Mouse (Mus musculus): ENCODE measurements around the gene Ephb2.

DNA sequence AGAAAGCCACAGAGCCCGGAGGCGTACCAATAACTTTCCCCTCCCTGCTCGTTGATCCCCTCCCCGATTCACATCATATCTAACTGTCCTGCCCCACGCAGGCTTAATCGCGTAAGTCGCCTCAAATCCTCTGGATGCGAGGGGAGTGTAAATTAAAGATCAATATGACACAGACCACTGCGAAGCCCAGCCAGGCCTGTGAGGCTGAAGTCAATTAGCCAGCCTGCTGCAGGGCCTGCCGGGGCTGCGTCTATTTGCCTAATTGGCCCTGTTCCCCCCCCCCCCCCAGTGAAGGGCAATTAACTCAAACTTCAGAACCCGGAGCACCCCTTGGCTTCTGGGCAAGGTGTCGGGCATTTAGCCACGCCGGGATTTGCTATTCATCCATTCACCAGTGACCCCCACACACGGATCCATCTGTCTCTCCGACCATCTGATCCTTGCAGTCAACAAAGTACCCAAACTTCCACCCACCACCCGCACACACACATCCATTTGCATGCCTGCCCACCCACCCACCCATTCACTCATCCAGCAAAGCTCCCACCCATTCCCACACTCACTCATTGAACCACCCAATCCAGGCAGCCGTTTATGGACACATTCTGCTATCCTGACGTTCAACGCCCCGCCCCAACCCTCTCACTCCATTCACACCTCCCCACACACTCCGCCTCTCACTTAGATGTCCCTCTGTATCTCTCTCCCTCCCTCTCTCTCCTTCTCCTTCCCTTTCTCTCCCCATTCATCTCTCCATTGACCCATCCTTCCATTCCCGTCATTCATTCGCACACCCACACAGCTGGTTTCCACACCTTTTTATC, 49.1 kb downstream of the Ephb2 start:
- no peak for TF ChIP-seq CTCF (IDR thresholded peaks at IDR 0.05; ENCODE audit: low read depth, low read length)
- no peak for TF ChIP-seq POLR2A (IDR thresholded peaks at IDR 0.05; ENCODE audit: insufficient read depth, low read length)
- no peak for TF ChIP-seq EP300 (IDR thresholded peaks at IDR 0.05; ENCODE audit: insufficient read depth, low read depth, low read length)
